Mouse (Mus musculus): ENCODE results near the gene Tifab. TPM values are rescaled to one million over a fixed set of nuclear protein-coding genes. Genes with fewer than 3 reads are reported as not detected.

Tifab gene
- polyA plus RNA-seq, 1 experiment, result not detected

- WGBS, result 91% methylated on average over 11 of the region's 11 CpGs
- TF ChIP-seq POLR2A (IDR thresholded peaks at IDR 0.05; ENCODE audit: insufficient read depth, low read depth, low read length) (no peak), CTCF (IDR thresholded peaks at IDR 0.05; ENCODE audit: insufficient read depth, low read depth, low read length) (no peak)
- Histone ChIP-seq H3K4me3 (ENCODE audit: insufficient read depth, low read depth, low read length) (no peak overlapping the region), H3K27ac (ENCODE audit: insufficient read depth, low read depth, low read length) (no peak overlapping the region), H3K4me1 (ENCODE audit: control insufficient read depth, insufficient read depth, low read length) (no peaks in the 10 kb centered on the region; the same call in 1 of the 2 replicates)
Observed at GRCm38 (mm10) chr13:56165561-56165960, 13.1 kb downstream of the Tifab start.

GRCm38 (mm10) chr13:56164372-56164771 lies 14.3 kb downstream of the Tifab start:
- no peak overlapping the region for H3K27ac ChIP-seq (ENCODE audit: insufficient read depth, low read depth, low read length)
- no peaks in the 10 kb centered on the region; the same call in 1 of the 2 replicates for H3K4me1 ChIP-seq (ENCODE audit: control insufficient read depth, insufficient read depth, low read length)
- no peak overlapping the region for H3K4me3 ChIP-seq (ENCODE audit: insufficient read depth, low read depth, low read length)
- TF ChIP-seq CTCF (IDR thresholded peaks at IDR 0.05; ENCODE audit: insufficient read depth, low read depth, low read length) (no peak), POLR2A (IDR thresholded peaks at IDR 0.05; ENCODE audit: insufficient read depth, low read depth, low read length) (no peak)
- WGBS, result 94% methylated on average over 3 of the region's 3 CpGs

- H3K4me1 ChIP-seq (ENCODE audit: control insufficient read depth, insufficient read depth, low read length), result no peaks in the 10 kb centered on the region; the same call in 1 of the 2 replicates
- no peak overlapping the region for H3K4me3 ChIP-seq (ENCODE audit: insufficient read depth, low read depth, low read length)
- WGBS, result 59% methylated on average over 6 of the region's 6 CpGs
- TF ChIP-seq POLR2A (IDR thresholded peaks at IDR 0.05; ENCODE audit: insufficient read depth, low read depth, low read length), result no peak
- no peak for TF ChIP-seq CTCF (IDR thresholded peaks at IDR 0.05; ENCODE audit: insufficient read depth, low read depth, low read length)
- H3K27ac ChIP-seq (ENCODE audit: insufficient read depth, low read depth, low read length), result no peak overlapping the region
Observed at GRCm38 (mm10) chr13:56163751-56164150, 14.9 kb downstream of the Tifab start.

- Histone ChIP-seq H3K4me3 (ENCODE audit: insufficient read depth, low read depth, low read length) (no peak overlapping the region), H3K27ac (ENCODE audit: insufficient read depth, low read depth, low read length) (no peak overlapping the region), H3K4me1 (ENCODE audit: control insufficient read depth, insufficient read depth, low read length) (no peaks in the 10 kb centered on the region; the same call in 1 of the 2 replicates)
- TF ChIP-seq CTCF (IDR thresholded peaks at IDR 0.05; ENCODE audit: insufficient read depth, low read depth, low read length) (no peak), POLR2A (IDR thresholded peaks at IDR 0.05; ENCODE audit: insufficient read depth, low read depth, low read length) (no peak)
- WGBS, result 92% methylated on average over 6 of the region's 6 CpGs
Observed at GRCm38 (mm10) chr13:56162859-56163258, 15.8 kb downstream of the Tifab start.

- H3K4me3 ChIP-seq (ENCODE audit: insufficient read depth, low read depth, low read length), result no peak overlapping the region
Observed at GRCm38 (mm10) chr13:56159614-56160363, 18.9 kb downstream of the Tifab start.

GRCm38 (mm10) chr13:56159016-56159601 lies 19.6 kb downstream of the Tifab start:
- TF ChIP-seq POLR2A (IDR thresholded peaks at IDR 0.05; ENCODE audit: insufficient read depth, low read depth, low read length), result no peak
- TF ChIP-seq CTCF (IDR thresholded peaks at IDR 0.05; ENCODE audit: insufficient read depth, low read depth, low read length), result no peak
- Histone ChIP-seq H3K27ac (ENCODE audit: insufficient read depth, low read depth, low read length) (no peak overlapping the region), H3K4me1 (ENCODE audit: control insufficient read depth, insufficient read depth, low read length) (no peaks in the 10 kb centered on the region; the same call in 1 of the 2 replicates), H3K4me3 (ENCODE audit: insufficient read depth, low read depth, low read length) (no peak overlapping the region)
- 86% methylated on average over 14 of the region's 14 CpGs for WGBS

More at GRCm38 (mm10) chr13:56159614-56160363, 18.9 kb downstream of the Tifab start:
- WGBS, result 79% methylated on average over 17 of the region's 17 CpGs
- Histone ChIP-seq H3K4me1 (ENCODE audit: control insufficient read depth, insufficient read depth, low read length) (no peaks in the 10 kb centered on the region; the same call in 1 of the 2 replicates), H3K27ac (ENCODE audit: insufficient read depth, low read depth, low read length) (no peak overlapping the region)
- TF ChIP-seq CTCF (IDR thresholded peaks at IDR 0.05; ENCODE audit: insufficient read depth, low read depth, low read length), result no peak
- TF ChIP-seq POLR2A (IDR thresholded peaks at IDR 0.05; ENCODE audit: insufficient read depth, low read depth, low read length), result no peak

- H3K4me1 ChIP-seq (ENCODE audit: control insufficient read depth, insufficient read depth, low read length), result peaks cover 5% of the 10 kb centered on the region
- H3K27ac ChIP-seq (ENCODE audit: insufficient read depth, low read depth, low read length), result no peak overlapping the region
- TF ChIP-seq POLR2A (IDR thresholded peaks at IDR 0.05; ENCODE audit: insufficient read depth, low read depth, low read length) (no peak), CTCF (IDR thresholded peaks at IDR 0.05; ENCODE audit: insufficient read depth, low read depth, low read length) (no peak)
- no peak overlapping the region for H3K4me3 ChIP-seq (ENCODE audit: insufficient read depth, low read depth, low read length)
- 77% methylated on average over 7 of the region's 7 CpGs for WGBS
Observed at GRCm38 (mm10) chr13:56155671-56156070, 23.0 kb downstream of the Tifab start.

GRCm38 (mm10) chr13:56155048-56155447 lies 23.6 kb downstream of the Tifab start:
- peaks cover 5% of the 10 kb centered on the region for H3K4me1 ChIP-seq (ENCODE audit: control insufficient read depth, insufficient read depth, low read length)
- no peak overlapping the region for H3K4me3 ChIP-seq (ENCODE audit: insufficient read depth, low read depth, low read length)
- 44% methylated on average over 5 of the region's 5 CpGs for WGBS
- H3K27ac ChIP-seq (ENCODE audit: insufficient read depth, low read depth, low read length), result no peak overlapping the region
- no peak for TF ChIP-seq POLR2A (IDR thresholded peaks at IDR 0.05; ENCODE audit: insufficient read depth, low read depth, low read length)
- no peak for TF ChIP-seq CTCF (IDR thresholded peaks at IDR 0.05; ENCODE audit: insufficient read depth, low read depth, low read length)

- WGBS, result 81% methylated on average over 7 of the region's 7 CpGs
- TF ChIP-seq CTCF (IDR thresholded peaks at IDR 0.05; ENCODE audit: insufficient read depth, low read depth, low read length) (no peak), POLR2A (IDR thresholded peaks at IDR 0.05; ENCODE audit: insufficient read depth, low read depth, low read length) (no peak)
- H3K27ac ChIP-seq (ENCODE audit: insufficient read depth, low read depth, low read length), result no peak overlapping the region
Observed at GRCm38 (mm10) chr13:56152773-56153460, 25.8 kb downstream of the Tifab start.

More at GRCm38 (mm10) chr13:56152773-56153460, 25.8 kb downstream of the Tifab start:
- Histone ChIP-seq H3K4me1 (ENCODE audit: control insufficient read depth, insufficient read depth, low read length) (peaks cover 5% of the 10 kb centered on the region), H3K4me3 (ENCODE audit: insufficient read depth, low read depth, low read length) (no peak overlapping the region)

Data from olfactory bulb, adult 2 months (tissue).